Mouse (Mus musculus): ENCODE results near the gene 2010111I01Rik.

- TF ChIP-seq EP300 (IDR thresholded peaks at IDR 0.05; ENCODE audit: low read depth) (no peak), CTCF (IDR thresholded peaks at IDR 0.05; ENCODE audit: low read depth) (no peak)
These were observed 25.3 kb downstream of the 2010111I01Rik start for GRCm38 (mm10) chr13:62989891-62990490.

Data from liver, embryonic 14.5 days (tissue).